Mouse (Mus musculus) heart, adult 11 months (tissue): Measurements from ENCODE around the gene Kctd2.
A peak's percentile ranks its signal among the peaks of the same experiment; 100 is the strongest.
"Not testable (repeated sequence)": the region's sequence is repeated elsewhere in the genome, so short reads cannot be mapped to it uniquely, and the experiment has no call there.

ENCODE experiments used
- DNase-seq: peaks from one replicate; pipeline ENCODE4 v3.0.0; 2022

Kctd2 gene

GRCm38 (mm10) chr11:115419531-115420237 lies at the start of gene Kctd2, which contains the start of gene Atp5h:
Gene Kctd2, plus strand, starts transcription at chr11:115420128.
Gene Atp5h, minus strand, starts transcription at chr11:115419962.
- DNase-seq: peak; percentile 100

- no peak for DNase-seq
Measured at GRCm38 (mm10) chr11:115370368-115370767, 49.6 kb upstream of the Kctd2 start.

GRCm38 (mm10) chr11:115371354-115371753 lies 48.6 kb upstream of the Kctd2 start:
- peak; percentile 87 for DNase-seq

- no peak for DNase-seq
Measured at GRCm38 (mm10) chr11:115372015-115372414, 47.9 kb upstream of the Kctd2 start.

- DNase-seq: no peak
Measured at GRCm38 (mm10) chr11:115372737-115373136, 47.2 kb upstream of the Kctd2 start.

GRCm38 (mm10) chr11:115373805-115374694 lies 45.9 kb upstream of the Kctd2 start:
- DNase-seq: peak; percentile 98

- peak; percentile 94 for DNase-seq
Measured at GRCm38 (mm10) chr11:115374695-115375425, 45.1 kb upstream of the Kctd2 start.

- DNase-seq: no peak
Measured at GRCm38 (mm10) chr11:115376722-115377121, 43.2 kb upstream of the Kctd2 start.

- DNase-seq: peak; percentile 83
Measured at GRCm38 (mm10) chr11:115377254-115377653, 42.7 kb upstream of the Kctd2 start.

- no peak for DNase-seq
Measured at GRCm38 (mm10) chr11:115377854-115378253, 42.1 kb upstream of the Kctd2 start.

GRCm38 (mm10) chr11:115381276-115381675 lies 38.7 kb upstream of the Kctd2 start:
- no peak for DNase-seq

- peak; percentile 100 for DNase-seq
Measured at GRCm38 (mm10) chr11:115381743-115382539, 38.0 kb upstream of the Kctd2 start, which contains the start of gene Cdr2l. Gene Cdr2l, plus strand, starts transcription at chr11:115381916.

GRCm38 (mm10) chr11:115382891-115383290 lies 37.0 kb upstream of the Kctd2 start:
- DNase-seq: peak; percentile 92

GRCm38 (mm10) chr11:115383701-115384474 lies 36.0 kb upstream of the Kctd2 start:
- peak; percentile 94 for DNase-seq

GRCm38 (mm10) chr11:115384587-115384986 lies 35.3 kb upstream of the Kctd2 start:
- DNase-seq: no peak

GRCm38 (mm10) chr11:115386859-115387258 lies 33.1 kb upstream of the Kctd2 start:
- DNase-seq: not testable (repeated sequence)

- DNase-seq: no peak
Measured at GRCm38 (mm10) chr11:115391358-115391757, 28.6 kb upstream of the Kctd2 start.

GRCm38 (mm10) chr11:115393721-115394325 lies 26.1 kb upstream of the Kctd2 start:
- no peak for DNase-seq

- DNase-seq: peak; percentile 91
Measured at GRCm38 (mm10) chr11:115398085-115398484, 21.8 kb upstream of the Kctd2 start.

GRCm38 (mm10) chr11:115400126-115400525 lies 19.8 kb upstream of the Kctd2 start:
- DNase-seq: no peak
